Mouse (Mus musculus) midbrain, embryonic 11.5 days (tissue): ENCODE results near the gene Rftn2. TPM values are rescaled to one million over a fixed set of nuclear protein-coding genes. Genes with fewer than 3 reads are reported as not detected.

Source experiments
- ATAC-seq: fragments of 200-750 bp; cut with Nextera tagmentation; 2 replicates; pipeline ENCODE4 v1.8.0; 2017; ENCODE audit warnings: moderate TSS enrichment, moderate library complexity; ENCODE audit not compliant: low FRiP score
- DNase-seq: peaks from one replicate; pipeline ENCODE4 v3.0.0; 2015; ENCODE audit warnings: low spot score; ENCODE audit errors: missing footprints
- H3K27ac ChIP-seq: fragments of 300-500 bp; sonication (generic); 2 replicates; pipeline ENCODE4 v1.5.1; 2014; ENCODE audit warnings: low read depth, low read length
- H3K27me3 ChIP-seq: fragments of 300-500 bp; sonication (generic); 2 replicates; pipeline ENCODE4 v1.6.1; 2014; ENCODE audit warnings: mild to moderate bottlenecking, low read length, moderate library complexity, mixed read lengths; ENCODE audit not compliant: control insufficient read depth, insufficient read depth
- H3K36me3 ChIP-seq: fragments of 300-500 bp; sonication (generic); 2 replicates; pipeline ENCODE4 v1.6.1; 2014; ENCODE audit warnings: mild to moderate bottlenecking, low read length, moderate library complexity, mixed read lengths; ENCODE audit not compliant: control insufficient read depth, insufficient read depth
- H3K4me1 ChIP-seq: fragments of 300-500 bp; sonication (generic); 2 replicates; pipeline ENCODE4 v1.6.1; 2014; ENCODE audit warnings: low read length; ENCODE audit not compliant: control insufficient read depth, insufficient read depth
- H3K4me2 ChIP-seq: fragments of 300-500 bp; sonication (generic); 2 replicates; pipeline ENCODE4 v1.6.1; 2014; ENCODE audit warnings: mild to moderate bottlenecking, moderate library complexity
- H3K4me3 ChIP-seq: fragments of 300-500 bp; sonication (generic); 2 replicates; pipeline ENCODE4 v1.5.1; 2014; ENCODE audit warnings: low read depth, low read length
- H3K9ac ChIP-seq: fragments of 300-500 bp; sonication (generic); 2 replicates; pipeline ENCODE4 v1.6.1; 2014; ENCODE audit warnings: low read length
- H3K9me3 ChIP-seq: fragments of 300-500 bp; sonication (generic); 2 replicates; pipeline ENCODE4 v1.6.1; 2016; ENCODE audit warnings: low read length; ENCODE audit not compliant: control insufficient read depth
- WGBS: fragments of 180-500 bp; shearing (Covaris S2); extraction: QIAGEN DNeasy Blood & Tissue Kit; methylation state at CpG from one replicate; pipeline ENCODE4 v1.1.7; 2014; 5-methylcytosine and 5-hydroxymethylcytosine counted together
- polyA plus RNA-seq: library from polyadenylated mRNA; unstranded; fragments of >200 nt; fragmentation: Nextera tagmentation; extraction: Ambion mirVana; gene quantifications from 2 replicates; pipeline ENCODE4 v1.2.1, GENCODE M21; 2014

The Rftn2 gene
- polyA plus RNA-seq, 1 experiment from 2014 or later = 7.3 TPM

DNA sequence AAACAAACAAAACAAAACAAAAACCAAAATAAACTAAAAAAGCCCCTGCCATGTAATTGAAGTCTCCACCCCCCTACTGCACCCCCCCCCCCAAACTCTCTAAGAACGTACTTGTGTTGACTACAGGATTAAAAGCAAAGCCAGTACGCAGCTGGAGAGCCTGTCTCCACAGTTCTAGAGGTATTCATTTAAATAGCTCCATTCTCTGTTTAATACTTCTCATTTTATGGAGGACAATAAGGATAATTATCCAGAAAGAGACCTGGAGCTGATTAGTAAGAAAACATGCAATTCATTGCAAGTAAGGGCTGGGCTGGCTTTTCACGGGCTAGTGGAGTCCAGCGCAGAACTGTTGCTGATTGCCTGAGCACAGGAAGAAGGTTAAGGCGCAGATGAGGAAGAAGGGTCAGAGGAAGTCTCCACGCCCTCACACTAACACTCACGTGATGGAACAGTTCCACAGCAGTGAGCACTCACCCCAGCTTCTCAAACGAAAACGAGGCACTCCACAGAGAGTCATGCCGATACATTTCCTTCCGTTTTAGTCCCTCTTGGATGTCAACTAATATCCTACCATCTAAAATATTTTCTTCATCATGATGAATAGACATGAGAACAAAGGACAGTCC is 11.3 kb downstream of the Rftn2 start:
- Histone ChIP-seq H3K27me3 (no peaks in the 10 kb centered on the region), H3K9ac (no peak overlapping the region), H3K9me3 (no peaks in the 10 kb centered on the region), H3K4me1 (no peaks in the 10 kb centered on the region), H3K4me3 (no peak overlapping the region), H3K4me2 (no peak overlapping the region), H3K27ac (no peak overlapping the region), H3K36me3 (no peaks in the 10 kb centered on the region)
- DNase-seq = no peak
- 71% methylated on average over 11 of the region's 11 CpGs for WGBS
- ATAC-seq = no peak

DNA sequence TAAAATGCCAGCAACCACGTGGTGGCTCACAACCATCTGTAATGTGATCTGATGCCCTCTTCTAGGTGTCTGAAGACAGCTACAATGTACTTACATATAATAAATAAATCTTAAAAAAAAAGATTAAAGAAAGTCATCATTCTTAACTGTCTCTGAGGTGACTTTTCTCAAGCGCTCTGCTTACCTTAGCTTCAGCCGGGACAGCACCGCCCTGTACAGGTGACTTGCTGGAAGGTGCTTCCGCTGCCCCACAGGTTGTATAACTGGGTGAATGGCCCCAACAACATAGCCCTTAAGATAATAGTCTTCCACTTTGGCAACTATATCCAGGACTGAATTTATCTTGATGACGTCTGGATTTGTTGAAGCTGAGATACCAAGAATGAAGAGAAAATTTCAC is 12.6 kb downstream of the Rftn2 start:
- Histone ChIP-seq H3K4me3 (no peak overlapping the region), H3K36me3 (no peaks in the 10 kb centered on the region), H3K9me3 (no peaks in the 10 kb centered on the region), H3K27ac (no peak overlapping the region), H3K27me3 (no peaks in the 10 kb centered on the region), H3K4me1 (no peaks in the 10 kb centered on the region), H3K9ac (no peak overlapping the region), H3K4me2 (no peak overlapping the region)
- DNase-seq = no peak
- no peak for ATAC-seq
- WGBS = 91% methylated on average over 6 of the region's 6 CpGs

DNA sequence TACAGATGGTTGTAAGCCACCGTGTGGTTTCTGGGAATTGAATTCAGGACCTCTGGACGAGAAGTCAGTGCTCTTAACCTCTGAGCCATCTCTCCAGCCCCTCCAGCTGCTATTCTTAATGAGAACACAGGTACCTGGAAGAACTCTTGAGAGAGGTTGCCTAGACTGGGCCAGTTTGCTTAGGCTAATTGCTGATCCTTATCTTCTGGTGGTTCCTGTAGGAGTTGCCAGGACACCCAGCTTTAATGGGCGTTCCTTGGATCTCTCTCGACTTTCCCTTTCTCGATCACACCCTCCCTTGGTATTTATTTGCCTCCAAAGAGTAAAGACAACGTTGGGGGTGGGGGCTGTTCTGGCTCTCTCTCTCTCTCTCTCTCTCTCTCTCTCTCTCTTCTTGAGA is 13.1 kb downstream of the Rftn2 start:
- H3K36me3 ChIP-seq = no peaks in the 10 kb centered on the region
- 82% methylated on average over 6 of the region's 6 CpGs for WGBS
- H3K9me3 ChIP-seq = no peaks in the 10 kb centered on the region
- H3K4me2 ChIP-seq = no peak overlapping the region
- DNase-seq = no peak
- no peak overlapping the region for H3K9ac ChIP-seq
- H3K27ac ChIP-seq = no peak overlapping the region
- no peaks in the 10 kb centered on the region for H3K27me3 ChIP-seq
- H3K4me1 ChIP-seq = no peaks in the 10 kb centered on the region
- no peak for ATAC-seq
- no peak overlapping the region for H3K4me3 ChIP-seq

DNA sequence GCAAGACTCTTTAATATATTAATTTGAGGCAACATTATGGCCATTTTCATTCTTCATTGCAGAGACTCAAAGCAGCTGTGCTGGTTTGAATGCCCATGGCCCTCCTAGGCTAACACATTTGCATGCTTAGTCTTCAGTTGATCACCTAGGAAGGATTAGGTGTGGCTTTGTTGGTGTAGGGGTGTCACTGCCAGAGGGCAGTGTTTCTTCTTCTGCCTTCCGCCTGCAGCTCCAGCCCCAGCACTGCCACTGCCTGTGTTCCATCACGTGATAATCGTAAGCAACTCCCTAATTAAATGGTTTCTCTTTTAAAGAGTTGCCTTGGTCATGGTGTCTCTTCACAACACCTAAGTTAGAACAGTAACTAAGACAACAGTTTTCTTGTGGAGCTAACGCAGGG is 13.8 kb downstream of the Rftn2 start:
- H3K9ac ChIP-seq = no peak overlapping the region
- WGBS = 82% methylated on average over 4 of the region's 4 CpGs

DNA sequence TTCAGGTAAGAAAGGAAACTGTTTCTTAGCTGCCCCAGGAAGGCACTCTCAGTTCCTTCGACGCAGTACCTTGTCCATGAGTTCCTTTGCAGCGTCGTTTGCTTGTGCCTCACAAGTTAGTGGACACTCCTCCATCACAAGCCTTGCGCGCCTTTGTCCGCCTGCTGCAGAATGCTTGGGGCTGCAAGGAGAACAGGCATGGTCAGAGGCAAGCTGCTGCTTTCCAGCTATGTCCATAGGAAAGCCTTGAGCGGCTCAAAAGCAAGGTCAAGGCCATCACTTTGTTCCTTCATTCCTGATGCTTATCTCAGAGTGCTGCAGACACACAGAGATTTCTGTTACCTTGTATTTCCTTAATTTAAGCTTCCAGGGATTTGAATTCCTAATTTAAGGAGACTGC is 15.5 kb downstream of the Rftn2 start:
- ATAC-seq (no peak), DNase-seq (no peak)
- 0 out of 2 replicates have a peak, but pooled peaks cover 2% of the 10 kb centered on the region for H3K4me1 ChIP-seq
- no peak overlapping the region for H3K4me3 ChIP-seq
- H3K4me2 ChIP-seq = no peak overlapping the region
- no peaks in the 10 kb centered on the region for H3K9me3 ChIP-seq
- H3K27me3 ChIP-seq = no peaks in the 10 kb centered on the region
- no peak overlapping the region for H3K27ac ChIP-seq
- H3K9ac ChIP-seq = no peak overlapping the region
- WGBS = 77% methylated on average over 8 of the region's 8 CpGs
- no peaks in the 10 kb centered on the region for H3K36me3 ChIP-seq

More for the DNA sequence above, 13.8 kb downstream of the Rftn2 start:
- ATAC-seq (no peak), DNase-seq (no peak)
- Histone ChIP-seq H3K36me3 (no peaks in the 10 kb centered on the region), H3K4me3 (no peak overlapping the region), H3K9me3 (no peaks in the 10 kb centered on the region), H3K27me3 (no peaks in the 10 kb centered on the region), H3K4me2 (no peak overlapping the region), H3K27ac (no peak overlapping the region), H3K4me1 (no peaks in the 10 kb centered on the region)

DNA sequence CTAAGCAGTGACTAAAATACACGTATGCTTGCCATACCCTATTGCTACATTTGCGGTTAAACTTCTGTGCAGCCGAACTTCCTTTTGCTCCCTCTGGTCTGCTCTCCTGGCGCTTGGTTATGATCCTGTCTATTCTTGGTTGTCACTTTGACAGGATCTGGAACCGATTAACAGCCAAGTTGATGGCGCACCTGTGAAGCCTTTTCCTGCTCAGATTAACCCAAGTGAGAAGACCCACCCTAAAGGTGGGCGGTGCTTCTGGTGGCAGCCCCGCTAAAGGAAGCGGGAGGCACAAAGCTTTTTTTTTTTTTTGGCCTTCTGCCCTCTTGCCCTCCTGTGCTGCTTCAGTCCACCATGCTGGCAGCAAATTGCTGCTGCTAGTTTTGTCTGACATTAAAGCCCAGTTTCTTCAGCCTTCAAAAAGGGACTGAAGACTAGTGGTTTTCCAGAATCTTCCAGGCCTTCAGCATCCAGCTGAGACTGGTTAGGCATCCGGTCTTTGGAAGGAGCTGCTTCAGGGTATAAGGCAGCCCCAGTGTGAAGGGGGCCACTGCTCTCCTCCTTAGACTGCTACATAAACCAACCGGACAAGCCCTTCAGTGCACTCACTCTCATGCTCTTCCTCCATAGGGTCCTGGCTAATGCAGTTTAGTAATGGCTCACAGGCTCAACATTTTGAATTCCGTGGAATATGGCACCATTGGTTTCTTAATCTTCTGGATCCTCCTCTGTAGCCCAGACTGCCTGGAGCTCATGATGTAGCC is 16.2 kb downstream of the Rftn2 start:
- ATAC-seq (no peak), DNase-seq (no peak)
- Histone ChIP-seq H3K36me3 (no peaks in the 10 kb centered on the region), H3K27me3 (no peaks in the 10 kb centered on the region), H3K9me3 (no peaks in the 10 kb centered on the region), H3K4me3 (no peak overlapping the region), H3K27ac (no peak overlapping the region), H3K9ac (no peak overlapping the region), H3K4me2 (no peak overlapping the region), H3K4me1 (0 out of 2 replicates have a peak, but pooled peaks cover 3% of the 10 kb centered on the region)
- WGBS = 50% methylated on average over 12 of the region's 12 CpGs

DNA sequence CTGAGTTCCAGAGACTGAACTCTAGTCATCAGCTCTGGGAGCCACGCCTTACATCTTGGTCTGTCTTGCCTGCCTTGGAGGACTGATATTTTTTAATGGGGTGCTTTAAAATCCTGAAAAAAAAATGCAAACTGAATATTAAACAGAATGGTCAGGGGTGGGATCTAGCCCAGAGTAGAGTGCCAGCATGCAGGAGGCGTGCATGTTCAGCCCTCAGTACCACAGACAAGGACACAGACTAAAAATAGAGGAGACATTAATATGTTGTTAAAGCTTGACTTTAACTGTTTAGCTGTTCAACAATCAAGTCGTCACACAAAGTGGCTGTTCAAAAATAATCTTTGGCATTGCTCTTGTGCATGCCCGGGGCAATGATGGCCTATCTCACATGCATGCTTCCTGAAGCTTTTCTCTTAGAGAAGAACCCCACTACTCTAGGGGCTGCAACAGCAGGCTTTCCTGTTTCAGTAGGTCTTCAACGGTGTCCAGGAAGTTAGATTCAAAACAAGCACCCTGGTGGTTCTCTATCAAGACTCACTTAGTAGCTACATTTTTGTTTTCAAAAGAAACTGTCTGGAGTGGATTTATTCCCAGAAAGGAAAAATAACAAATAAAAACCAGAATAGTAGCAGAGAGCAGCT is 18.0 kb downstream of the Rftn2 start:
- Histone ChIP-seq H3K4me3 (no peak overlapping the region), H3K9ac (no peak overlapping the region), H3K27ac (no peak overlapping the region), H3K4me2 (no peak overlapping the region), H3K9me3 (no peaks in the 10 kb centered on the region), H3K27me3 (no peaks in the 10 kb centered on the region), H3K4me1 (0 out of 2 replicates have a peak, but pooled peaks cover 3% of the 10 kb centered on the region), H3K36me3 (no peaks in the 10 kb centered on the region)
- DNase-seq (no peak), ATAC-seq (no peak)
- 76% methylated on average over 5 of the region's 5 CpGs for WGBS

DNA sequence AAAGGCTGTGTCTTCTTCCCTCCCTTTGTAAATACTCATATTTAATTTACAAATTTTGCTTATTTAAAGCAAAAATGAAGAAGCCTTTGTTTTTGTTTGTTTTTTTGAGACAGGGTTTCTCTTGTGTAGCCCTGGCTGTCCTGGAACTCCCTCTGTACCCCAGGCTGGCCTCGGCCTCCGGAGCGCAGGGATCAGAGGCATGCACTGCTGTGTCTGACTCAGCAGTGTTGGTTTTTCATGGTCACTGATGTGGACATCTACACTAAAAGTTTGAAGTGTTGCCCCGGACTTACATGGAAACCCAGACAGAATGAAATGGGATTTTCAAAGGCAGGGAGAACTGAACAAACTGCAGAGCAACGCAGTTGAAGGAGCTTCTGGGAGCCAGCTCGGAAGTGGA is 19.0 kb downstream of the Rftn2 start:
- Histone ChIP-seq H3K9me3 (no peaks in the 10 kb centered on the region), H3K27me3 (no peaks in the 10 kb centered on the region), H3K4me3 (no peak overlapping the region), H3K4me1 (0 out of 2 replicates have a peak, but pooled peaks cover 3% of the 10 kb centered on the region), H3K36me3 (no peaks in the 10 kb centered on the region), H3K27ac (no peak overlapping the region), H3K4me2 (no peak overlapping the region), H3K9ac (no peak overlapping the region)
- 90% methylated on average over 6 of the region's 6 CpGs for WGBS
- ATAC-seq (no peak), DNase-seq (no peak)

DNA sequence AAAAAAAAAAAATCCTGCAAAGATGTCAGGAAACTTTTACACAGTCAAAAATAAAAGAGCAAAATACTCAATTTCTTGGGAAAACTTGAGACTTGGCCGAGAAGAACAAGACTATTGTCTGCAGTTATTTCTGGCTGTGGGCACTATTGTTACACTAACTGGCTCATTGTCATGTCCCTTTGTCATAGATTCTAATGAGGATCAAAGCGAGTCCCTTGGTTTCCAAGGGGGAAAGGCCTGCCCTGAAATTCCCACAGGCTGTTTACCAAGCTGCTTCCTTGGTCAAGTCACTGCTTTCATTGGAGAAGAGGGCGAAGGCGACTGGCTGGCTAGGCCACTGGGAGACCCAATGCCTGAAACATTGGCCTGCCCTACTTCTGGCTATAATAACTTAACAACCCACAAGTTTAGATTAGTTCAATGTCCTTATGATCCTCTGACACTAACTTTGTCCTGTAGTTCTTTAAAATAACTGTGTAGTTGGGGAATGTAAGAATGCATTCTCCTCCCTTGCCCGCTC is 20.7 kb downstream of the Rftn2 start:
- ATAC-seq = 0 out of 2 replicates have a peak, but pooled peaks have one; percentile 24
- H3K4me2 ChIP-seq = no peak overlapping the region
- H3K27me3 ChIP-seq = no peaks in the 10 kb centered on the region
- H3K36me3 ChIP-seq = no peaks in the 10 kb centered on the region
- peak; percentile 89 for DNase-seq
- no peaks in the 10 kb centered on the region for H3K9me3 ChIP-seq
- H3K9ac ChIP-seq = no peak overlapping the region
- H3K27ac ChIP-seq = no peak overlapping the region
- 0 out of 2 replicates have a peak, but pooled peaks cover 3% of the 10 kb centered on the region for H3K4me1 ChIP-seq
- no peak overlapping the region for H3K4me3 ChIP-seq
- WGBS = 32% methylated on average over 5 of the region's 5 CpGs
